Mouse (Mus musculus): ENCODE measurements around the gene Carmil1. TPM values are rescaled to one million over a fixed set of nuclear protein-coding genes. Genes with fewer than 3 reads are reported as not detected.

Carmil1 gene
- polyA plus RNA-seq, 1 experiment from 2014 or later, result 34.3 TPM

DNA sequence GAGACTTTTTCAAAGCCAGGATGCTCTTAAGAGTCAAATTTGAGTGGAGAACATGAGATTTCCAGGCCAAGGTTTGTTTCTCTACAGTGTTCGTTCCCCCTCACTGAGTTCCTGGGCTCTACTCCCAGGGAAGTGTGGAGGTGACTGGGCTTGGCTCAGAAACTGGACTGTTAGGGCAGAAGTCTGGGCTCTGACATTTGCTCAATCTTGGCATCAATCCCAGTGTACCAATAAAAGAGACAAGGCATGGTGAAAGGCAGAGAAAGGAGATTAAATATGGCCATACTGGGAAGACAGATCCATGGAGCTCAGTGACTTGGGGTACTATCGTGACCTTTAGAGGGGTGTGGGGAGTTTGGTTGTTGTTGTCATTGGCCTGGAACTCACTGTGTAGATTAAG is 6.8 kb upstream of the Carmil1 start:
- Histone ChIP-seq H3K27me3 (no peaks in the 10 kb centered on the region), H3K36me3 (no peaks in the 10 kb centered on the region), H3K4me2 (replicated peaks) (no peak overlapping the region), H3K4me3 (no peak overlapping the region), H3K9me3 (replicated peaks) (no peaks in the 10 kb centered on the region), H3K27ac (no peak overlapping the region), H3K9ac (no peak overlapping the region), H3K4me1 (no peaks in the 10 kb centered on the region)
- no peak for ATAC-seq (ENCODE audit: low FRiP score)
- WGBS, result 92% methylated on average over 2 of the region's 2 CpGs

DNA sequence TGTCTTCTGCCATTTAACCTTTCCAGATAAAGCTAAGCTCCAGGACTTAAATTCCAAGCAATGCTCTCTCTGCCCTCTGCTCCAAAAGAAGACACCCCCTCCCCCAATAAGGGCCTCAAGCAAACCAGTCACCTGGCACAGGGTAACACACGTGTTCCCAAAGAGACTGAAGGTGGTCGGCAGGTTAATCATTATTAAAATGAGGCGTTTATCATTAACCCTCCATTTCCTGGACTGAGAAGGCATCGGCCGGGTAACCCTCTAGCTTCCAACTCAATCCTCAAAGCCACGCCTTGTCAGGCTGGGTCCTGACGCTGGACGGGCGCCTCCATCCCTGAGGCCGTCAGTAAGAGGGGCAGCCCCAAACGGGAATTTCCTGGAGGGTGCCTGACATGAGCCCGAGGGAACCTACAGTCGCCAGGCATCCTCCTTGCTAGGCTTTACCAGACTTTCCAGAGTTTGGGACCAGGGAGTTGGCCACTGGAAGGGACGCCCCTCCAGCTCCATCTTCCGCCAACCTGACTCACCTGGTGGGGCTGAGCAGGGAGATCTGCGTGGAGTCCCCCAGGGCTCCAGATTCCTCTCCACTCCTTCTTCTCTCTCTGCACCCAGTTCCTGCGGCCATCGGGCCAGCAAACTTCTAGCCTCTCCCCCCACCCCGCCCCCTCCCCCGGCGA is 695 bp downstream of the Carmil1 start:
- no peaks in the 10 kb centered on the region for H3K27me3 ChIP-seq
- no peaks in the 10 kb centered on the region for H3K9me3 ChIP-seq (replicated peaks)
- no peak; the same call in 1 of the 2 replicates for ATAC-seq (ENCODE audit: low FRiP score)
- peak overlapping the region; percentile 83 for H3K9ac ChIP-seq
- H3K4me3 ChIP-seq, result peak overlapping the region; percentile 72
- H3K27ac ChIP-seq, result no peak overlapping the region
- 2% methylated on average over 20 of the region's 21 CpGs for WGBS
- H3K4me2 ChIP-seq (replicated peaks), result peak overlapping the region; percentile 95
- no peaks in the 10 kb centered on the region; the same call in 1 of the 2 replicates for H3K36me3 ChIP-seq
- H3K4me1 ChIP-seq, result peaks cover 21% of the 10 kb centered on the region; the same call in 1 of the 2 replicates

DNA sequence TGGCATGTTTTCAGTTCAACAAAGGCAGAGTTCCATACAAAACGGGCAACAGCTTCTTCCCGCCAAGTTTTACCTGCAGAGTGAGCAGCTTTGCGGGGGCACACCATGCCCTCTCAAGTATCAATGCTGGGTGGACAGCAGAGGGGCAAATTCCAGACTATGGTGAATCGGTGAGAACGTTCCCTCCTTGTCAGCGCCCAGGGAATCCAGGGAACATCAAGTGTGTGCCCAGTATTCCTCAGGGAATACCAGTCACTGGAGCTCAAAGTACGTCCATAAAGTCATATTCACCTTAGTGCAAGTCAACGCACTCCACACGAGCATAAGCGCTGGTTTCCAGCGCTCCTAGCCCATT is 1.2 kb downstream of the Carmil1 start:
- Histone ChIP-seq H3K9ac (peak overlapping the region; percentile 83; the same call in 1 of the 2 replicates), H3K4me3 (peak overlapping the region; percentile 72), H3K4me2 (replicated peaks) (peak overlapping the region; percentile 95), H3K4me1 (peaks cover 21% of the 10 kb centered on the region; the same call in 1 of the 2 replicates), H3K27ac (no peak overlapping the region), H3K27me3 (no peaks in the 10 kb centered on the region), H3K9me3 (replicated peaks) (no peaks in the 10 kb centered on the region), H3K36me3 (no peaks in the 10 kb centered on the region; the same call in 1 of the 2 replicates)
- 54% methylated on average over 11 of the region's 11 CpGs for WGBS
- no peak for ATAC-seq (ENCODE audit: low FRiP score)

DNA sequence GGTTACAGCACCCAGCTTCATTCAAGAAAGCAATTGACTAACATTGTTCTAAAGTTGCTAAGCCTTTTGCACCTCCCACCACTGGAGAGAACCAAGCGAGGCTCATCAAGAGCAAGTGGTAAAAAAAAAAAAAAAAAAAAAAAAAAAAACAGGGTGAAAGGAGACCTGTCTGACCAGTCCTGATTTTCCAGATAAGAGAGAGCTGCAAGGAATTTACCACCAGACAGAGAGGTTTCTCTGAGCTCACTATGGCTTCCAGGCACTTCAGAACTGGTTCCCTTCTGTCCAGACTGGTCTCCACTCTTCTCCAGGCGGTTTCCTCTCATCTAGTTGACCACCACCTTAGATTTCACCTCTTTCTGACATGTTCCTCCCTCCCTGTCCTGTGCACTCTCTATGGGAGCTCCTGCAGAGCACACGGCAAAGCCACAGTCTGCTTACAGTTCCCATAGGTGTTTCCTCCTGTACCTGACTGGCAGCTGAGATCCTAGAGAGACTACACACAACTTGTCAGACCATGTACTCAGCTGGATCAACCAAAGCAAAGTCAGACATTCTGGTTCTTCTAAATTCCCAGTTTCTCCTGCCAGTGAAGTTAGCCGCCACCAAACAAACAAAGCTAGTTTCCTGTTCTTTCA is 7.7 kb downstream of the Carmil1 start:
- Histone ChIP-seq H3K4me3 (no peak overlapping the region), H3K9me3 (replicated peaks) (no peaks in the 10 kb centered on the region), H3K27me3 (no peaks in the 10 kb centered on the region), H3K27ac (no peak overlapping the region), H3K4me2 (replicated peaks) (no peak overlapping the region), H3K9ac (no peak overlapping the region; the same call in 1 of the 2 replicates), H3K36me3 (no peaks in the 10 kb centered on the region; the same call in 1 of the 2 replicates), H3K4me1 (peaks cover 4% of the 10 kb centered on the region; the same call in 1 of the 2 replicates)
- no peak for ATAC-seq (ENCODE audit: low FRiP score)
- WGBS, result 82% methylated on average over 4 of the region's 4 CpGs

DNA sequence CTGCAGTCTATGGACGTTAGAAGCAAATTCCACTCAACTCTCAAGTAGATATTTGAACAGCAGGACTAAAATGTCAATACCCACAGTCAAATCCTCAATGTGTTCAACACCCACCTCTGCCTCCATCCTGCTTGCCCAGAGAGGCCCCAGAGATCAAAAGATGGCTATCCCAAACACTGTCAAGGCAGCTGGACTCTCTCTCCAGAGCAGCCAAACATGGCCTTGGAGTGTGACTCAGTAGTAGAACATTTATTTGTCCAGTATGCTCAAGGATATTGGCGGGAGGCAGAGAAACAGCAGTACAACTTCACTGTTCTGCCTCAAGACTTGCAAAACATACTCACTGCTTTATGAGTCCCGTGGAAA is 11.5 kb downstream of the Carmil1 start:
- Histone ChIP-seq H3K4me2 (replicated peaks) (no peak overlapping the region), H3K27me3 (no peaks in the 10 kb centered on the region), H3K27ac (no peak overlapping the region), H3K9me3 (replicated peaks) (no peaks in the 10 kb centered on the region), H3K36me3 (no peaks in the 10 kb centered on the region), H3K4me1 (peaks cover 4% of the 10 kb centered on the region; the same call in 1 of the 2 replicates), H3K4me3 (no peak overlapping the region), H3K9ac (no peak overlapping the region)
- no peak for ATAC-seq (ENCODE audit: low FRiP score)
- 81% methylated on average over 3 of the region's 3 CpGs for WGBS

DNA sequence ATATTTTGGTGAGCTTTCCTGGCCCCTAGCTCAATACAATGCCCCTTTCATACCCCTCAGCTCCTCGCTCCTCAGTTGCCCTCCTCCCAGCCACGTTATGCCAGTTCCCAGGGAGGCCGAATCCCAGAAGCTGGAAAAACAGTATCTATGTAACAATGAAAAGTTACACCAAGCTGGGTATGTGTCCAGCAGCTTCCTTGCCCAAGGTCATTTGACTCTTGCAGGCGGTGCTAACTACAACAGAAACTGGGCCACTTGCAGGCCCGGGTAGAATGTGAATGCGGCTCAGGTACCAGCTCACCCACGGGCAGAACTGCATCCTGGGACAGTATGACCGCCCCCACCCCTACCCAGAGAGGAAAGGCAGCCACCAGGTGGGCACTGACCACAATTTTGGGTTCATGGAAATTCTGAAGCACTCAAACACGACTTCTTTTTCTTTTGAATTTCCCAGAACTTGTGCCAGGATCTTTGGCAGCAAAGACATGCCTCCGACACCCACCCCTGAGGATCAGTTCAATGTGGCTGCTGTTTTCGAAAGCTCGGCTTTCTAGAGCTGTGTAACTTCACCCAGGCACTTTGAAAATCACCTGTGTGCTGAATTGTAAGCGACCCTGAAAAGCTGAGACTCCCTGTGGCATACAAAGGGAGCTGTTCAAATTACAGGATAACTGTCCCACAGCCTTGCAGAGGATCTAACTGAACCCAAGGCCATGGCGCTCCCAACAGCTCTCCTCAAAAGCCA is 12.1 kb downstream of the Carmil1 start:
- Histone ChIP-seq H3K27me3 (no peaks in the 10 kb centered on the region), H3K36me3 (no peaks in the 10 kb centered on the region), H3K9ac (no peak overlapping the region), H3K4me1 (peaks cover 4% of the 10 kb centered on the region; the same call in 1 of the 2 replicates), H3K4me2 (replicated peaks) (no peak overlapping the region), H3K9me3 (replicated peaks) (no peaks in the 10 kb centered on the region), H3K27ac (no peak overlapping the region), H3K4me3 (no peak overlapping the region)
- 67% methylated on average over 14 of the region's 14 CpGs for WGBS
- no peak for ATAC-seq (ENCODE audit: low FRiP score)

DNA sequence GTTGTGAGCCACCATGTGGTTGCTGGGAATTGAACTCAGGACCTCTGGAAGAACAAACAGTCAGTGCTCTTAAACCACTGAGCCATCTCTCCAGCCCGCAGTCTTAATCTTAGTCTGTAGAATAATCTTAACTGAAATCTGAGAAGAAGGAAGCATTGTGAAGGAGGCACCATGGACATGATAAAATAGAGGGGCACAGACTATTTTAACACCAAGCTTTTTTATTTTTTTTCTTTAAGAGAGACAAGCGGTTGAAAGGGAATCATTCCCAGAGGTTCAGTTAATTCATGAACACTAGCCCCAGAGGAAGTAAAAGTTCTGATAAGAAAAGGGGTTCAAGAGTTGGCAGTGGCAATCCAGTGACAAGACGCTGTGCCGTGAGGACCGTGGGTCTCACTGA is 15.8 kb downstream of the Carmil1 start:
- ATAC-seq (ENCODE audit: low FRiP score), result no peak
- Histone ChIP-seq H3K9ac (no peak overlapping the region), H3K36me3 (no peaks in the 10 kb centered on the region), H3K9me3 (replicated peaks) (no peaks in the 10 kb centered on the region), H3K27me3 (no peaks in the 10 kb centered on the region), H3K4me1 (peaks cover 4% of the 10 kb centered on the region; the same call in 1 of the 2 replicates), H3K27ac (no peak overlapping the region), H3K4me3 (no peak overlapping the region), H3K4me2 (replicated peaks) (no peak overlapping the region)
- 91% methylated on average over 5 of the region's 5 CpGs for WGBS

DNA sequence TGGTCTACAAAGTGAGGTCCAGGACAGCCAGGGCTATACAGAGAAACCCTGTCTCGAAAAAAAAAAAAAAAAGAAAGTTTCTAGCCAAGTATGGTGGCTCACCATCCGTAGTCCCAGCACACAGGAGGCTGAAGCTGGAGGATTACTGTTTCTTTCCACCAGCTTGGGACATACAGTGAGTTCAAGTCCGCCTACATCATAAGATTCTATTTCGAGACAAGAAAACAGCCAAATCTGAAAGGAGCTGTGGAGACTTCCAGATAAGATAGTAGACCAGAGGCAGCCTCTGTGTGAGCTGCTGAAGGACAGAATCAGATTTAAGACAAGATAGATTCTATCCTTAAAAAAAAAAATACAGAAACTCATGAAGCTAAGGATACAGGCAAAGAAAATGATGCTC is 17.0 kb downstream of the Carmil1 start:
- ATAC-seq (ENCODE audit: low FRiP score), result no peak

DNA sequence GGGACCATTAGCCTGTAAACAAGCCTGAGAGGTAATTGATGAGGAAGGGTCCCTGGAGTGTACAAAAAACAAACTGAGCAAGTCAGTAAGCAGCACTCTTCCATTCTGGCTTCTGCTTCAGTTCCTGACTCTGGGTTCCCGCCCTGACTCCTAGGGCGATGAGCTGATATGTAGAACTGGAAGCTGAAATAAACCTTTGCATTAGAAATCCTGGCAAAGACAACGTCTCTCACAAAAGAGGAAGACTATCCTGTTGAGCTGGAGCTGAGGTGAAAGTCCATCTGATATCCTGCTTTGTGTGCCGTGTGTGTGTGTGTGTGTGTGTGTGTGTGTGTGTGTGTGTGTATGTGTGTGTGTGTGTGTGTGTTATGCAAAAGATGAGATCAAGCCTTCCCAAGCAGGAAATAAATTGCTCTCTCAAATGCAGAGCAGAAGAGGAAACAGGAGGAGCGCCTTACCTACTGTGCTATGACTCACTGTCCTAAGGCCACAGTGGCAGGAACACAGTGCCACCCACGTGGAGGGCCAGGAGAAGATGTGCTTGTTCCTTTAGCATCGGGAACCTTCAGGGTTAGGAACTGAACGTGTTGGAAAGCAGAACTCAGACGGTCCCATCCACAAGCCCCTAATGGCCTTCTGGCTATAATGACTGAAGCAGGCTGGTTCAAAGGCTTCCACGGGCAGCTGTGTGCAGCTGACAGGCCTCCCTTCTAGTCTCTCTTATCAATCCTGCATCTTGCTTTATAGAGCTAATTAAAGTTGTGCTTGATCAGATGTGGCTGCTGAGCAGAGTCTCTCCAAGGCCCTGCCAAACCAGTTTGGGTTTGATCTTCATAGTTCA is 19.6 kb downstream of the Carmil1 start:
- Histone ChIP-seq H3K27ac (no peak overlapping the region), H3K4me3 (no peak overlapping the region), H3K36me3 (no peaks in the 10 kb centered on the region), H3K9ac (no peak overlapping the region), H3K4me1 (no peaks in the 10 kb centered on the region), H3K9me3 (replicated peaks) (no peaks in the 10 kb centered on the region), H3K4me2 (replicated peaks) (no peak overlapping the region), H3K27me3 (no peaks in the 10 kb centered on the region)
- no peak for ATAC-seq (ENCODE audit: low FRiP score)
- 82% methylated on average over 10 of the region's 10 CpGs for WGBS

More for the DNA sequence above, 17.0 kb downstream of the Carmil1 start:
- no peak overlapping the region for H3K4me2 ChIP-seq (replicated peaks)
- H3K4me3 ChIP-seq, result no peak overlapping the region
- no peaks in the 10 kb centered on the region for H3K36me3 ChIP-seq
- 88% methylated on average over 4 of the region's 4 CpGs for WGBS
- no peak overlapping the region for H3K27ac ChIP-seq
- H3K4me1 ChIP-seq, result peaks cover 4% of the 10 kb centered on the region; the same call in 1 of the 2 replicates
- no peaks in the 10 kb centered on the region for H3K9me3 ChIP-seq (replicated peaks)
- no peaks in the 10 kb centered on the region for H3K27me3 ChIP-seq
- H3K9ac ChIP-seq, result no peak overlapping the region

DNA sequence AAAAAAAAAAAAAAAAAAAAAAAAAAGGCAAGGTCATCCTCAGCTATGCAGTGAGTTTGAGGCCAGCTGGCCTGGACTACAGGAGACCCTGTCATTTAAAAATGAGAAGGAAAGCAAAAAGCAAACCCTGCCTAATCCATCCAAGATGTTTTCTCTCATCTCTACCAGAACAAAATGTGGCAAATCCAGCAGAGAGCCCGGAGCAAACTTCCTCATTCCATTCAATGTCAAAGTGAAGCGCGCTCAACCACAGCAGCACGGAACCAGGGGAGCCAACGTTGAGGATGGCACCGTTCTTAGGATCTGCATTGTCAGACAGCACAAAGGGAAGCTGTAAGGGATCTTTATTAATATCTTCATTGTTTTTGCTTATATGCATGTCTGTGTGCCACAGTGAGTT is 22.8 kb downstream of the Carmil1 start:
- Histone ChIP-seq H3K4me2 (replicated peaks) (no peak overlapping the region), H3K36me3 (no peaks in the 10 kb centered on the region), H3K27me3 (no peaks in the 10 kb centered on the region), H3K9me3 (replicated peaks) (no peaks in the 10 kb centered on the region), H3K4me3 (no peak overlapping the region), H3K4me1 (no peaks in the 10 kb centered on the region), H3K27ac (no peak overlapping the region), H3K9ac (no peak overlapping the region)
- ATAC-seq (ENCODE audit: low FRiP score), result no peak
- 77% methylated on average over 6 of the region's 6 CpGs for WGBS

DNA sequence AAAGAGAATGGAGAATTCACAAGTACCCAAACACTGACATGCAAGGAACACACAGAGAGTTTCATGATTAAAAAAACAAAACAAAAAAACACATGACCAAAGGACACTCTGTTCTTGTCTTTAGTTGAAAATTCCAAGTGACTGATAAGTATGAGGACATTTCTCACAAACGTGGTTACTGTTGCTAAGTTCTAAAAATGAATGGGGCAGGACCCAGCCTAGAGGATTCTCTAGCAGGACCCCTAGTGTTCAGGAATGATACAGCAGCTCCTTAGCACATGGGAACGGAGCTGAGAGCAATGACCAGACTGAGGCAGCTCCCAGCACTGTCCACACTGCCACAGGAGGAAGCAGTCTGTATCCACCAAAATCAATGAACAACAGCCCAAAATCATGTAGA is 26.6 kb downstream of the Carmil1 start:
- Histone ChIP-seq H3K27me3 (no peaks in the 10 kb centered on the region), H3K4me2 (replicated peaks) (no peak overlapping the region), H3K4me1 (no peaks in the 10 kb centered on the region), H3K9ac (no peak overlapping the region), H3K4me3 (no peak overlapping the region), H3K27ac (no peak overlapping the region), H3K9me3 (replicated peaks) (no peaks in the 10 kb centered on the region), H3K36me3 (no peaks in the 10 kb centered on the region)
- no peak for ATAC-seq (ENCODE audit: low FRiP score)
- 31% methylated on average over 2 of the region's 2 CpGs for WGBS

DNA sequence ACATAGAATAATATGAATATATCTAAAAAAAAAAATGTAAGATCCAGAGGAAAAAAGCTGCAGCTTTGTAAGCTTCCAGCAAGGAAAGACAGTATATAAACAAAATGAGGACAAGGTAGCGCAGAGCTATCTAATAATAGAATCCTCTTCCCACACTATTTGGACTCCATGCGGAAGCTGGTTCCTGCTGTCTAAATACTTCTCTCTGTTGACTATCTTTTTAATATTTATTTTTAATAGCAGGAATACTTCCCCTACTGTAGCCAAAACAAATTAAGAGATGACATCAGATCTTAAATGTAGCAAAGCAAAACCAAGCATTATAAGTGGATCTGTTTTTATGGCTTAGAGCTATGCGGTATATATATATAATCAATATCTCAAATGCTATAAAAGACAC is 27.0 kb downstream of the Carmil1 start:
- ATAC-seq (ENCODE audit: low FRiP score), result no peak
- no peaks in the 10 kb centered on the region for H3K27me3 ChIP-seq
- no peak overlapping the region for H3K27ac ChIP-seq
- H3K9me3 ChIP-seq (replicated peaks), result no peaks in the 10 kb centered on the region
- H3K4me2 ChIP-seq (replicated peaks), result no peak overlapping the region
- 90% methylated on average over 3 of the region's 3 CpGs for WGBS
- no peaks in the 10 kb centered on the region for H3K36me3 ChIP-seq
- H3K9ac ChIP-seq, result no peak overlapping the region
- H3K4me3 ChIP-seq, result no peak overlapping the region
- no peaks in the 10 kb centered on the region for H3K4me1 ChIP-seq

All from hindbrain, embryonic 12.5 days (tissue).